Mouse (Mus musculus): ENCODE results near the gene Gmppa. TPM values are rescaled to one million over a fixed set of nuclear protein-coding genes. Genes with fewer than 3 reads are reported as not detected.

Gene Gmppa
- polyA plus RNA-seq, 1 experiment from 2014 or later: 103 TPM

GRCm38 (mm10) chr1:75490785-75491551, 55.2 kb downstream of the Gmppa start:
- 85% methylated on average over 34 of the region's 34 CpGs for WGBS
- Histone ChIP-seq H3K27me3 (peaks cover 32% of the 10 kb centered on the region), H3K9me3 (replicated peaks) (no peaks in the 10 kb centered on the region), H3K4me2 (replicated peaks) (no peak overlapping the region), H3K9ac (no peak overlapping the region), H3K4me3 (replicated peaks) (no peak overlapping the region), H3K4me1 (peaks cover 27% of the 10 kb centered on the region), H3K27ac (replicated peaks) (no peak overlapping the region), H3K36me3 (peaks cover 42% of the 10 kb centered on the region)
- no peak for ATAC-seq (ENCODE audit: insufficient number of reproducible peaks, low FRiP score, low TSS enrichment, low read depth)

- H3K27ac ChIP-seq (replicated peaks): no peak overlapping the region
- 53% methylated on average over 24 of the region's 24 CpGs for WGBS
- no peak for ATAC-seq (ENCODE audit: insufficient number of reproducible peaks, low FRiP score, low TSS enrichment, low read depth)
- H3K4me1 ChIP-seq: peaks cover 15% of the 10 kb centered on the region
- no peak overlapping the region for H3K4me2 ChIP-seq (replicated peaks)
- no peak overlapping the region for H3K9ac ChIP-seq
- peaks cover 60% of the 10 kb centered on the region for H3K36me3 ChIP-seq
- H3K9me3 ChIP-seq (replicated peaks): no peaks in the 10 kb centered on the region
- H3K27me3 ChIP-seq: peaks cover 16% of the 10 kb centered on the region; the same call in 1 of the 2 replicates
- H3K4me3 ChIP-seq (replicated peaks): no peak overlapping the region
Measured at GRCm38 (mm10) chr1:75492579-75493170, 56.9 kb downstream of the Gmppa start.

Other genes with a start within 250 kb of the Gmppa start
- 27.9 and 30.2 TPM in 2 replicates for gene Ankzf1, start 243.8 kb upstream of the Gmppa start, polyA plus RNA-seq (2015; fragmentation: Nextera tagmentation; extraction: Ambion mirVana)
- 32.5 and 37.7 TPM in 2 replicates for gene Atg9a, start 243.7 kb upstream of the Gmppa start, polyA plus RNA-seq (2015; fragmentation: Nextera tagmentation; extraction: Ambion mirVana)
- gene Glb1l, start 225.1 kb upstream of the Gmppa start, polyA plus RNA-seq (2015; fragmentation: Nextera tagmentation; extraction: Ambion mirVana): 18.2 and 25.1 TPM in 2 replicates
- 121 and 138 TPM in 2 replicates for gene Stk16, start 225.1 kb upstream of the Gmppa start, polyA plus RNA-seq (2015; fragmentation: Nextera tagmentation; extraction: Ambion mirVana)
- 94.8 and 98.3 TPM in 2 replicates for gene Tuba4a, start 216.1 kb upstream of the Gmppa start, polyA plus RNA-seq (2015; fragmentation: Nextera tagmentation; extraction: Ambion mirVana)
- not detected in 2 replicates for gene A630095N17Rik, start 203.8 kb upstream of the Gmppa start, polyA plus RNA-seq (2015; fragmentation: Nextera tagmentation; extraction: Ambion mirVana)
- 47.9 and 51.3 TPM in 2 replicates for gene Dnajb2, start 199.5 kb upstream of the Gmppa start, polyA plus RNA-seq (2015; fragmentation: Nextera tagmentation; extraction: Ambion mirVana)
- gene Ptprn, start 171.4 kb upstream of the Gmppa start, polyA plus RNA-seq (2015; fragmentation: Nextera tagmentation; extraction: Ambion mirVana): 0.41 and 1.0 TPM in 2 replicates
- gene Resp18, start 157.5 kb upstream of the Gmppa start, polyA plus RNA-seq (2015; fragmentation: Nextera tagmentation; extraction: Ambion mirVana): 0.39 and 0.68 TPM in 2 replicates
- 113 and 115 TPM in 2 replicates for gene Dnpep, start 117.9 kb upstream of the Gmppa start, polyA plus RNA-seq (2015; fragmentation: Nextera tagmentation; extraction: Ambion mirVana)
- gene Des, start 75.6 kb upstream of the Gmppa start, polyA plus RNA-seq (2015; fragmentation: Nextera tagmentation; extraction: Ambion mirVana): 112 and 140 TPM in 2 replicates
- 16.5 and 18.6 TPM in 2 replicates for gene Speg, start 60.6 kb upstream of the Gmppa start, polyA plus RNA-seq (2015; fragmentation: Nextera tagmentation; extraction: Ambion mirVana)
- 0.65 and 0.84 TPM in 2 replicates for gene Asic4, start 14.5 kb downstream of the Gmppa start, polyA plus RNA-seq (2015; fragmentation: Nextera tagmentation; extraction: Ambion mirVana)
- gene Chpf, start 43.4 kb downstream of the Gmppa start, polyA plus RNA-seq (2015; fragmentation: Nextera tagmentation; extraction: Ambion mirVana): 51.3 and 54.5 TPM in 2 replicates
- 1.3 and 1.4 TPM in 2 replicates for gene Tmem198, start 43.6 kb downstream of the Gmppa start, polyA plus RNA-seq (2015; fragmentation: Nextera tagmentation; extraction: Ambion mirVana)
- 104 and 108 TPM in 2 replicates for gene Obsl1, start 70.5 kb downstream of the Gmppa start, polyA plus RNA-seq (2015; fragmentation: Nextera tagmentation; extraction: Ambion mirVana)
- gene Inha, start 71.1 kb downstream of the Gmppa start, polyA plus RNA-seq (2015; fragmentation: Nextera tagmentation; extraction: Ambion mirVana): 14.7 and 15.7 TPM in 2 replicates
- 19.7 and 21.1 TPM in 2 replicates for gene Stk11ip, start 85.6 kb downstream of the Gmppa start, polyA plus RNA-seq (2015; fragmentation: Nextera tagmentation; extraction: Ambion mirVana)
- gene Slc4a3, start 110.3 kb downstream of the Gmppa start, polyA plus RNA-seq (2015; fragmentation: Nextera tagmentation; extraction: Ambion mirVana): 22.5 and 26.3 TPM in 2 replicates